Mouse (Mus musculus): ENCODE data around the gene Cdc42. TPM values are rescaled to one million over a fixed set of nuclear protein-coding genes. Genes with fewer than 3 reads are reported as not detected.

Cdc42 gene
- polyA plus RNA-seq, 1 experiment from 2014 or later = 529 TPM

GRCm38 (mm10) chr4:137377526-137378304, 20.2 kb upstream of the Cdc42 start:
- 80% methylated on average over 4 of the region's 4 CpGs for WGBS
- Histone ChIP-seq H3K4me2 (ENCODE audit: low read length) (no peak overlapping the region), H3K27me3 (ENCODE audit: control insufficient read depth, insufficient read depth, low read length) (no peaks in the 10 kb centered on the region), H3K9me3 (ENCODE audit: control insufficient read depth, low read length) (no peaks in the 10 kb centered on the region), H3K4me3 (ENCODE audit: control insufficient read depth in 1 of 2, insufficient read depth in 1 of 2, low read depth in 1 of 2, low read length in 2 of 2) (no peak overlapping the region), H3K9ac (ENCODE audit: low read length) (no peak overlapping the region), H3K4me1 (ENCODE audit: control insufficient read depth in 2 of 2, insufficient read depth in 2 of 2, low read length in 2 of 2) (peaks cover 4 to 18% of the 10 kb centered on the region in 2 experiments), H3K27ac (replicated peaks in 1 of 2; ENCODE audit: control insufficient read depth in 1 of 2, insufficient read depth in 1 of 2, low read depth in 2 of 2, low read length in 2 of 2) (no peak overlapping the region), H3K36me3 (ENCODE audit: control insufficient read depth, insufficient read depth, low read length) (no peaks in the 10 kb centered on the region)
- no peak for ATAC-seq (ENCODE audit: insufficient number of reproducible peaks, insufficient read depth, low FRiP score, low read depth)

- Histone ChIP-seq H3K27ac (replicated peaks in 1 of 2; ENCODE audit: control insufficient read depth in 1 of 2, insufficient read depth in 1 of 2, low read depth in 2 of 2, low read length in 2 of 2) (no peak overlapping the region), H3K4me2 (ENCODE audit: low read length) (no peak overlapping the region), H3K4me1 (ENCODE audit: control insufficient read depth in 2 of 2, insufficient read depth in 2 of 2, low read length in 2 of 2) (peaks cover 7 to 23% of the 10 kb centered on the region in 2 experiments), H3K9me3 (ENCODE audit: control insufficient read depth, low read length) (no peaks in the 10 kb centered on the region), H3K4me3 (ENCODE audit: control insufficient read depth in 1 of 2, insufficient read depth in 1 of 2, low read depth in 1 of 2, low read length in 2 of 2) (no peak overlapping the region), H3K27me3 (ENCODE audit: control insufficient read depth, insufficient read depth, low read length) (no peaks in the 10 kb centered on the region), H3K9ac (ENCODE audit: low read length) (no peak overlapping the region), H3K36me3 (ENCODE audit: control insufficient read depth, insufficient read depth, low read length) (no peaks in the 10 kb centered on the region)
- 33% methylated on average over 2 of the region's 2 CpGs for WGBS
- ATAC-seq (ENCODE audit: insufficient number of reproducible peaks, insufficient read depth, low FRiP score, low read depth) = no peak
Measured at GRCm38 (mm10) chr4:137376778-137377177, 19.3 kb upstream of the Cdc42 start.

- H3K27me3 ChIP-seq (ENCODE audit: control insufficient read depth, insufficient read depth, low read length) = no peaks in the 10 kb centered on the region
- H3K9me3 ChIP-seq (ENCODE audit: control insufficient read depth, low read length) = no peaks in the 10 kb centered on the region
- no peak for ATAC-seq (ENCODE audit: insufficient number of reproducible peaks, insufficient read depth, low FRiP score, low read depth)
- H3K36me3 ChIP-seq (ENCODE audit: control insufficient read depth, insufficient read depth, low read length) = no peaks in the 10 kb centered on the region
- 36% methylated on average over 19 of the region's 19 CpGs for WGBS
- no peak overlapping the region for H3K4me3 ChIP-seq (ENCODE audit: control insufficient read depth in 1 of 2, insufficient read depth in 1 of 2, low read depth in 1 of 2, low read length in 2 of 2)
- peak overlapping the region; percentile 15 to 44; a peak in 1 of 4 replicates for H3K27ac ChIP-seq (replicated peaks in 1 of 2; ENCODE audit: control insufficient read depth in 1 of 2, insufficient read depth in 1 of 2, low read depth in 2 of 2, low read length in 2 of 2)
- peak overlapping the region; percentile 42; the same call in 1 of the 2 replicates for H3K9ac ChIP-seq (ENCODE audit: low read length)
- H3K4me2 ChIP-seq (ENCODE audit: low read length) = peak overlapping the region; percentile 41
- H3K4me1 ChIP-seq (ENCODE audit: control insufficient read depth in 2 of 2, insufficient read depth in 2 of 2, low read length in 2 of 2) = peaks cover 5 to 18% of the 10 kb centered on the region in 2 experiments; a peak in 2 of 4 replicates
Measured at GRCm38 (mm10) chr4:137375314-137376278, 18.1 kb upstream of the Cdc42 start.

GRCm38 (mm10) chr4:137373711-137374110, 16.2 kb upstream of the Cdc42 start:
- Histone ChIP-seq H3K4me2 (ENCODE audit: low read length) (no peak overlapping the region), H3K9me3 (ENCODE audit: control insufficient read depth, low read length) (no peaks in the 10 kb centered on the region), H3K27me3 (ENCODE audit: control insufficient read depth, insufficient read depth, low read length) (no peaks in the 10 kb centered on the region), H3K9ac (ENCODE audit: low read length) (no peak overlapping the region), H3K4me1 (ENCODE audit: control insufficient read depth in 2 of 2, insufficient read depth in 2 of 2, low read length in 2 of 2) (peaks cover 8 to 21% of the 10 kb centered on the region in 2 experiments; a peak in 3 of 4 replicates), H3K27ac (replicated peaks in 1 of 2; ENCODE audit: control insufficient read depth in 1 of 2, insufficient read depth in 1 of 2, low read depth in 2 of 2, low read length in 2 of 2) (0 out of 4 replicates have a peak overlapping the region, but pooled peaks of 1 of the 2 experiments have one; percentile 5), H3K36me3 (ENCODE audit: control insufficient read depth, insufficient read depth, low read length) (no peaks in the 10 kb centered on the region), H3K4me3 (ENCODE audit: control insufficient read depth in 1 of 2, insufficient read depth in 1 of 2, low read depth in 1 of 2, low read length in 2 of 2) (no peak overlapping the region)
- no peak for ATAC-seq (ENCODE audit: insufficient number of reproducible peaks, insufficient read depth, low FRiP score, low read depth)
- 57% methylated on average over 6 of the region's 6 CpGs for WGBS

- Histone ChIP-seq H3K9me3 (ENCODE audit: control insufficient read depth, low read length) (no peaks in the 10 kb centered on the region), H3K4me2 (ENCODE audit: low read length) (no peak overlapping the region), H3K27ac (replicated peaks in 1 of 2; ENCODE audit: control insufficient read depth in 1 of 2, insufficient read depth in 1 of 2, low read depth in 2 of 2, low read length in 2 of 2) (no peak overlapping the region), H3K4me3 (ENCODE audit: control insufficient read depth in 1 of 2, insufficient read depth in 1 of 2, low read depth in 1 of 2, low read length in 2 of 2) (no peak overlapping the region), H3K9ac (ENCODE audit: low read length) (no peak overlapping the region; the same call in 1 of the 2 replicates), H3K4me1 (ENCODE audit: control insufficient read depth in 2 of 2, insufficient read depth in 2 of 2, low read length in 2 of 2) (peaks cover 17 to 36% of the 10 kb centered on the region in 2 experiments), H3K36me3 (ENCODE audit: control insufficient read depth, insufficient read depth, low read length) (no peaks in the 10 kb centered on the region), H3K27me3 (ENCODE audit: control insufficient read depth, insufficient read depth, low read length) (no peaks in the 10 kb centered on the region)
- no peak for ATAC-seq (ENCODE audit: insufficient number of reproducible peaks, insufficient read depth, low FRiP score, low read depth)
- 65% methylated on average over 16 of the region's 16 CpGs for WGBS
Measured at GRCm38 (mm10) chr4:137371596-137372523, 14.3 kb upstream of the Cdc42 start.

- Histone ChIP-seq H3K4me3 (ENCODE audit: control insufficient read depth in 1 of 2, insufficient read depth in 1 of 2, low read depth in 1 of 2, low read length in 2 of 2) (peak overlapping the region; percentile 40 to 54), H3K4me1 (ENCODE audit: control insufficient read depth in 2 of 2, insufficient read depth in 2 of 2, low read length in 2 of 2) (peaks cover 15 to 27% of the 10 kb centered on the region in 2 experiments), H3K27me3 (ENCODE audit: control insufficient read depth, insufficient read depth, low read length) (no peaks in the 10 kb centered on the region), H3K9me3 (ENCODE audit: control insufficient read depth, low read length) (no peaks in the 10 kb centered on the region), H3K27ac (replicated peaks in 1 of 2; ENCODE audit: control insufficient read depth in 1 of 2, insufficient read depth in 1 of 2, low read depth in 2 of 2, low read length in 2 of 2) (peak overlapping the region; percentile 37 to 46; a peak in 2 of 4 replicates), H3K4me2 (ENCODE audit: low read length) (peak overlapping the region; percentile 78), H3K36me3 (ENCODE audit: control insufficient read depth, insufficient read depth, low read length) (no peaks in the 10 kb centered on the region), H3K9ac (ENCODE audit: low read length) (peak overlapping the region; percentile 64)
- peak; percentile 52; the same call in 1 of the 2 replicates for ATAC-seq (ENCODE audit: insufficient number of reproducible peaks, insufficient read depth, low FRiP score, low read depth)
- 8% methylated on average over 27 of the region's 29 CpGs for WGBS
Measured at GRCm38 (mm10) chr4:137369954-137370750, 12.6 kb upstream of the Cdc42 start.
